Mouse (Mus musculus) right cerebral cortex, postnatal 25 days (tissue): ENCODE measurements at regions not wholly inside any gene's neighbourhood (a gene's known extent, or its start where the extent isn't known, plus 50 kb on each side); places are given as distances from the start of the nearest gene placed in this dataset.

Experiments
- DNase-seq: peaks from one replicate; pipeline ENCODE4 v3.0.0; 2022

DNA sequence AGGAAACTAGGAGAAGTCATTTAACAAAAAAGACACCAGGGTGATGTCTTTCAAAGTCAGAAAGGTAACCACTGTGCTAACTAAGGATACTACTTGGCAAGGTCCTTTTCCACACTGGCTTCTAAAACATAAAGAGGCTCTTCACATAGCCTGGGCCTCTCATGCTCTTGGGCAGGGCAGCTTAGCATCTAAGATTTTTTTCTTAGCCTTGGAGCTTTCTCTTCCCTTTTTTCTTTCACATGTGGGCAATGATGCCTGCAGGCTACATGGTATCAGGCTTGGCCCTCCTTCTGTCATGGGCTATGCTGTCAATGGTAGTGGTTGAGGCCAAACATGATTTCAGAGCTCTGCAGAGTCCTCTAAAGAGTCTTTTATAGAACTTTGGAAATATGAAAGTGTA is 60.6 kb downstream of the Serpinb6d start:
- no peak for DNase-seq

DNA sequence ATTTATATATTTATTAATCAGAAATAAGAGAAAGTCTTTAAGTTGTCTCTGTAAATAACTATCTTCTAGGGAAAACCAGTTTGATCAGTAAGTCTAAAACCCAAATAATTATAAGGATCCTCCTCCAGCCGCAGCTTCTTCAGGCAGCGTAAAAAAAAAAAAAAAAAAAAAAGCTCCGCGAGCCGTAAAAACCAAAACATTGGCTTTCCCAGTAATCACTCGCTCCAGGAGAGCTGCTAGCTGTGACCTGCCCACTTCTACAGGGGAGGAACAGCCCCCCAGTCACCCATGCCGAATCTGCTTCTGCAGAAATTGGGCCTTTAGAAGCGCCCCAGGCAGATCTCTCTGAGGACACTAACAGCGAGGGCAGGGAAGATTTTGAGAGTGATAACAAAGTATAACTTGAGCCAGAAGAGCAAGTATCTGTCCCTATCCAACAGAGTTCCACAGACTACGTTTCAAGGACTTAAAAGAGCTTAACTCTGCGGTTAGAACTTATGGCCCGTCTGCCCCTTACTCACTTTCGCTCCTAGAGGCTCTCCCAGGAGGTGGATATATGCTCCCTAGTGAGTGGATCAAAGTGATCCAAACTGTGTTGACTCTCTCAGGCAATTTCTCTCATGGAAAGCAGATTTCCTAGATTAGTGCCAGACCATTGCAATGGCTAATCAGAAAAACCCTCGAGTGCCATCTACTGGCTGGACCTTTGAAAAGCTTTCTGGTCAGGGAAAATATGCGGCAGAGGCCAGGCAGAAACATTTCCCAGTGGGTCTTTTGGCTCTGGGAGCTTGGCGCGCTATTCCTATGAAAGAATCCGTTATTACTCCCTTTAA is 80.7 kb downstream of the Serpinb6e start:
- DNase-seq = peak; percentile 65

DNA sequence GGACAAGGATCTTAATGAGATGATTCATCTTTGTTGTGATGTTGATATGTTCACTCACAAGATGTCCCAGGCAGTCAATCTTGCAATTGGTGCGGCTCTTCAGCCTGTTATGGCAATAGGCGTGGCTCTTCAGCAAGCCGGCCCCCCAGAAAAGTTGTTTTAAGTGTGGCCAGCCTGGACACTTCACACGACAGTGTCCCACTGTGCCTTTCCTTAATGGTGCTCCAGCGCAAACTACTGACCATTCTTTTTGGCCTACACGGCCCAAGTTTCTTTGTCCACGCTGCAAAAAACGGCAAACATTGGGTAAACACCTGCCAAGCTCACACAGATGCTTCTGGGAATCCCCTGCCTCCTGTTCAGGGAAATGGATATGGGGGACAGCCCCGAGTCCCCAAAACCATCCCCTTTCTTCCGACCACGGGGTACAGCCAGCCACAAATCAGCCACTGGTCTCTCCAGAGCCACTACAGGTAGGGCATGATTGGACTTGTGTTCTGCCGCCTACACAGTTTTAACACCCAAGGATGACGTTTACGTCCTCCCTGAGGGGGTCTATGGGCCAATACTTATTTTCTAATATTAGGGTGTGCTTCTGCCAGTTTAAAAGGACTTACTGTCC is 79.8 kb downstream of the Serpinb6e start:
- DNase-seq = no peak
